Mouse (Mus musculus) liver, embryonic 13.5 days (tissue): ENCODE measurements at regions not wholly inside any gene's neighbourhood (a gene's known extent, or its start where the extent isn't known, plus 50 kb on each side); places are given as distances from the start of the nearest gene placed in this dataset.
A peak's percentile ranks its signal among the peaks of the same experiment; 100 is the strongest.
"Not testable (repeated sequence)": the region's sequence is repeated elsewhere in the genome, so short reads cannot be mapped to it uniquely, and the experiment has no call there.

ENCODE experiments used
- ATAC-seq: fragments of 200-750 bp; cut with Nextera tagmentation; 2 replicates; pipeline ENCODE4 v1.8.0; 2017; ENCODE audit warnings: low read depth, mild to moderate bottlenecking, moderate number of reproducible peaks, moderate library complexity
- DNase-seq: peaks from one replicate; pipeline ENCODE4 v3.0.0; 2022
- H3K27ac ChIP-seq: fragments of 300-500 bp; sonication (generic); 2 replicates; pipeline ENCODE4 v1.5.1; 2015; ENCODE audit warnings: moderate library complexity, mild to moderate bottlenecking, inconsistent platforms
- H3K27me3 ChIP-seq: fragments of 300-500 bp; sonication (generic); 2 replicates; pipeline ENCODE4 v1.6.1; 2015; ENCODE audit warnings: mild to moderate bottlenecking, inconsistent platforms
- H3K36me3 ChIP-seq: fragments of 300-500 bp; sonication (generic); 2 replicates; pipeline ENCODE4 v1.6.1; 2015; ENCODE audit warnings: mild to moderate bottlenecking, inconsistent platforms
- H3K4me1 ChIP-seq: fragments of 300-500 bp; sonication (generic); replicated peaks from 2 replicates; pipeline ENCODE4 v1.6.1; 2015; ENCODE audit warnings: inconsistent platforms
- H3K4me2 ChIP-seq: fragments of 300-500 bp; sonication (generic); 2 replicates; pipeline ENCODE4 v1.6.1; 2015; ENCODE audit warnings: inconsistent platforms, mild to moderate bottlenecking, moderate library complexity
- H3K4me3 ChIP-seq: fragments of 300-500 bp; sonication (generic); replicated peaks from 2 replicates; pipeline ENCODE4 v1.5.1; 2015; ENCODE audit warnings: mild to moderate bottlenecking, inconsistent platforms
- H3K9ac ChIP-seq: fragments of 300-500 bp; sonication (generic); 2 replicates; pipeline ENCODE4 v1.6.1; 2015; ENCODE audit warnings: mild to moderate bottlenecking, inconsistent platforms
- H3K9me3 ChIP-seq: fragments of 300-500 bp; sonication (generic); replicated peaks from 2 replicates; pipeline ENCODE4 v1.6.1; 2016; ENCODE audit warnings: inconsistent platforms
- WGBS: fragments of 180-500 bp; shearing (Covaris S2); methylation state at CpG from one replicate; pipeline ENCODE4 v1.1.7; 2015; ENCODE audit not compliant: insufficient replicate concordance; 5-methylcytosine and 5-hydroxymethylcytosine counted together

- not testable (repeated sequence) for H3K27me3 ChIP-seq, H3K9me3 ChIP-seq, H3K4me2 ChIP-seq, DNase-seq, H3K36me3 ChIP-seq, H3K9ac ChIP-seq, H3K27ac ChIP-seq, H3K4me3 ChIP-seq, H3K4me1 ChIP-seq
- peak; percentile 83 for ATAC-seq
- WGBS, result 68% methylated on average over 7 of the region's 8 CpGs
These were observed 60.2 kb upstream of the Btbd35f28 start for GRCm38 (mm10) chrX:4136135-4136534.
